Mouse (Mus musculus) brown adipose tissue, adult 24 weeks (tissue): Measurements from ENCODE around the gene Pfkp. TPM values are rescaled to one million over a fixed set of nuclear protein-coding genes. Genes with fewer than 3 reads are reported as not detected.

ENCODE experiments used
- H3K27ac ChIP-seq: fragments of 200-500 bp; replicated peaks from 2 replicates; pipeline ENCODE4 v1.5.1; 2012; ENCODE audit warnings: low read depth, mild to moderate bottlenecking, low read length
- H3K4me1 ChIP-seq: fragments of 200-500 bp; 2 replicates; pipeline ENCODE4 v1.6.1; 2012; ENCODE audit warnings: low read length, mixed read lengths; ENCODE audit not compliant: control insufficient read depth, insufficient read depth, insufficient read length
- H3K4me3 ChIP-seq: fragments of 200-500 bp; 2 replicates; pipeline ENCODE4 v1.5.1; 2012; ENCODE audit warnings: low read depth, mild to moderate bottlenecking, low read length, moderate library complexity; ENCODE audit not compliant: insufficient read depth
- polyA plus RNA-seq: library from polyadenylated mRNA; stranded (reverse); fragments of >200 nt; gene quantifications from 2 replicates; pipeline ENCODE4 v1.2.4, GENCODE M21; 2012; ENCODE audit not compliant: missing spikeins, insufficient read depth, insufficient read length

Pfkp gene
- polyA plus RNA-seq, 1 experiment = 146 TPM

- no peak overlapping the region for H3K27ac ChIP-seq
- no peaks in the 10 kb centered on the region for H3K4me1 ChIP-seq
- no peak overlapping the region for H3K4me3 ChIP-seq
Observed at GRCm38 (mm10) chr13:6532683-6533082, 115.9 kb downstream of the Pfkp start.

Other genes with a start within 250 kb of the Pfkp start
- gene Pitrm1, start 100.6 kb downstream of the Pfkp start, polyA plus RNA-seq = 34.6 and 42.2 TPM in 2 replicates